Mouse (Mus musculus): ENCODE results near the gene Gpx1. TPM values are rescaled to one million over a fixed set of nuclear protein-coding genes. Genes with fewer than 3 reads are reported as not detected.

Gpx1 gene
- polyA plus RNA-seq, 1 experiment from 2014 or later: 5,943 TPM

DNA sequence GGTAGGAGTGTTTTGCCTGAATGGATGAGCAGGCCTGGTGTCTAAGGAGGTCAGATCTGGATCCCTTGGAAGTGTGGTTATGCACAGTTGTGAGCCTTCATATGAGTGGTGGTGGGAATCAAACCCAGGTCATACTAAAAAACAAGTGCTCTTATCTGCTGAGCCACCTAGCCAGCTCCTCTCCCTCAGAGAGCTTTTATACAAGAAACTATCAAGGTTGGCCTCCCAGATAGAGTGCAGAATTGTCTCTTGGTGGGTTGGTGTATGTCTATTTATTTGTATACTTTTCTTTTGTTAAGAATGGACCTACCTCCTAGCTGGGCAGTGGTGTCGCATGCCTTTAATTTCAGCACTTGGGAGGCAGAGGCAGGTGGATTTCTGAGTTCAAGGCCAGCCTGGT lies 5.1 kb downstream of the Gpx1 start:
- Histone ChIP-seq H3K4me3 (ENCODE audit: low read depth, low read length) (no peak overlapping the region), H3K9me3 (replicated peaks; ENCODE audit: control insufficient read depth, low read length) (no peaks in the 10 kb centered on the region), H3K36me3 (ENCODE audit: control insufficient read depth, insufficient read depth) (peaks cover 13% of the 10 kb centered on the region), H3K4me1 (ENCODE audit: control insufficient read depth, low read depth, low read length) (peaks cover 52% of the 10 kb centered on the region), H3K9ac (ENCODE audit: low read depth, low read length) (peak overlapping the region; percentile 50), H3K27ac (ENCODE audit: low read length) (peak overlapping the region; percentile 100), H3K27me3 (ENCODE audit: control insufficient read depth, insufficient read depth, low read depth, low read length) (no peaks in the 10 kb centered on the region), H3K4me2 (ENCODE audit: low read depth, low read length) (peak overlapping the region; percentile 63)
- 40% methylated on average over 1 of the region's 1 CpGs for WGBS (ENCODE audit: insufficient replicate concordance)
- no peak for ATAC-seq (ENCODE audit: low read depth)

DNA sequence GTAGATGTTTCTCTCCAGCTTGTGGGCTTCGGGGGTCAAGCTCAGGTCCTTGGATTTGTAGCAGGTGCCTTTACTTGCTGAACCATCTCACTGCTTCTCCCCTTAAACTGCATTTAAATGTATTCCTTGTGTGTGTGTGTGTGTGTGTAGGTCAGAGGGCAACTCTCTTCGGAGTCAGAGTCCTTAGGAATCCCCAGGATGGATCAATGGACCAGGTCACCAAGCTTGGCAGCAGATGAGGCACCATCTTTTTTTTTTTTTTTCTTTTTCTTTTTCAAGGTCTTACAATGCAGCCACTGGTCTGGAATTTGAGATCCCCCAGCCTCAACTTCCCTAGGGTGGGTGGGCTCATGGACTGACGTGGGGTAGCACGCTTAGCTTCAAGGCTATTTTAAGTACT lies 5.8 kb downstream of the Gpx1 start:
- Histone ChIP-seq H3K9me3 (replicated peaks; ENCODE audit: control insufficient read depth, low read length) (no peaks in the 10 kb centered on the region), H3K9ac (ENCODE audit: low read depth, low read length) (peak overlapping the region; percentile 50; the same call in 1 of the 2 replicates), H3K4me1 (ENCODE audit: control insufficient read depth, low read depth, low read length) (peaks cover 58% of the 10 kb centered on the region), H3K27me3 (ENCODE audit: control insufficient read depth, insufficient read depth, low read depth, low read length) (no peaks in the 10 kb centered on the region), H3K4me2 (ENCODE audit: low read depth, low read length) (peak overlapping the region; percentile 63), H3K36me3 (ENCODE audit: control insufficient read depth, insufficient read depth) (peaks cover 11% of the 10 kb centered on the region), H3K4me3 (ENCODE audit: low read depth, low read length) (no peak overlapping the region), H3K27ac (ENCODE audit: low read length) (peak overlapping the region; percentile 100)
- WGBS (ENCODE audit: insufficient replicate concordance): 80% methylated on average over 4 of the region's 4 CpGs
- no peak for ATAC-seq (ENCODE audit: low read depth)

DNA sequence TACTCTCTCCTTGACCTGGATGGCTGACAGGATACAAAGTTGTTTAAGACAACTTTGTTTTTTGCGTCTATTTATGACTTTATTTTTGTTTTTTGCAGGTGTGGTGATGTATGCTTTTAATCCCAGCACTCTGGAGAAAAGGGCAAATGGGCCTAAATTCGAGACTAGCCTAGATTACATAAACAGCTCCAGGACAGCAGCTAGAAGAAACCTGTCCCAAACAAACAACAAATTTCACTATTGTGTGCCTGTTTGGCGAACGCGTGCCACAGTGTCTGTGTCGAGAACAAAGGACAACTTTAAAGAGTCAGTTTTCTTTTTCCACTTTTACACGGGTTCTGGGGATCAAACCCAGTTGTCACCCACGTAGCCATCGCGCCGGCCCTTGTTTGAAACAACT lies 8.3 kb downstream of the Gpx1 start:
- no peaks in the 10 kb centered on the region for H3K9me3 ChIP-seq (replicated peaks; ENCODE audit: control insufficient read depth, low read length)
- peak overlapping the region; percentile 71 for H3K4me2 ChIP-seq (ENCODE audit: low read depth, low read length)
- H3K9ac ChIP-seq (ENCODE audit: low read depth, low read length): peak overlapping the region; percentile 88
- H3K4me1 ChIP-seq (ENCODE audit: control insufficient read depth, low read depth, low read length): peaks cover 56% of the 10 kb centered on the region
- WGBS (ENCODE audit: insufficient replicate concordance): 4% methylated on average over 11 of the region's 11 CpGs
- H3K27ac ChIP-seq (ENCODE audit: low read length): peak overlapping the region; percentile 99
- peaks cover 14% of the 10 kb centered on the region for H3K36me3 ChIP-seq (ENCODE audit: control insufficient read depth, insufficient read depth)
- H3K4me3 ChIP-seq (ENCODE audit: low read depth, low read length): peak overlapping the region; percentile 84
- ATAC-seq (ENCODE audit: low read depth): no peak
- no peaks in the 10 kb centered on the region for H3K27me3 ChIP-seq (ENCODE audit: control insufficient read depth, insufficient read depth, low read depth, low read length)

DNA sequence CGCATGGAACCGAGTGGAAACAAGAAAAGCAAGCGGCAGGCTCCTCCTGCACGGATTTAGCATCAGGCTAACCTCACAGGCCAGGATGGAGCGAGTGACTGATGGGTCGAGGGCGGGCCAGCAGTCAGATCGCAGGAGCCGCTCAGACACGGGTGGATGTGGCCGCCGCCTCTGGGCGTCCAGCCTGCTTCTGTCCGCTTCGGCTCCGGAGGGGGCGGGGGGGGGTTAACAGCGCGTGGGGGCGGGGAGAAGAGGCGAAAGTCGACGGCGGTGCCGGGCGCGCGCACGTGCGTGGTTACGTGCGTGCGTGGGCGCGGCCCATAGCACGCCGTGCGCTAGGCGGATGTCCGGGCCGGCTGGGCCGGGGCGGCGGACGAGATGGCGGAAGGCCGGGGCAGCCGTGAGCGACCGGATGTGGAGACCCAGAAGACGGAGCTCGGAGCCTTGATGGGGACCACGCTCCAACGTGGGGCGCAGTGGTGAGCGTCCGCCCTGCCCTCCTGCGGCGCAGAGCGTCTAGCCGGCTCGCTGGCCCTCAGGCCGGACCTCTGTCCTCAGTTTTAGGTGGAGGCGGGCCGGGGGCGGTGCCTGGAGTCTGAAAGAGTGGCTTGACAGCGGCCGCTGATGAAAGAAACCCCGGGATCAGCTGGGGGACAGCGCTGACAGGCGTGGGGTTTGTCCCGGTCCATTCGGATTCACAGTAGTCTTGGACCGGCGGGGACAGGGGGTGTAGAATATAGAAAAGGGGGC lies 9.0 kb downstream of the Gpx1 start, which contains the start of gene Usp4:
Gene Usp4, plus strand, starts transcription at position 314 of the 750 bp plus-strand sequence.
- Histone ChIP-seq H3K9ac (ENCODE audit: low read depth, low read length) (peak within 1 kb of the TSS; percentile 88), H3K4me2 (ENCODE audit: low read depth, low read length) (peak within 1 kb of the TSS; percentile 71), H3K4me3 (ENCODE audit: low read depth, low read length) (peak within 1 kb of the TSS; percentile 84), H3K36me3 (ENCODE audit: control insufficient read depth, insufficient read depth) (peaks cover 21% of the 10 kb centered on the region), H3K27me3 (ENCODE audit: control insufficient read depth, insufficient read depth, low read depth, low read length) (no peaks in the 10 kb centered on the region), H3K4me1 (ENCODE audit: control insufficient read depth, low read depth, low read length) (peaks cover 49% of the 10 kb centered on the region), H3K9me3 (replicated peaks; ENCODE audit: control insufficient read depth, low read length) (no peaks in the 10 kb centered on the region), H3K27ac (ENCODE audit: low read length) (peak within 1 kb of the TSS; percentile 99)
- peak; percentile 91 for ATAC-seq (ENCODE audit: low read depth)
- under 1% methylated on average over 75 of the region's 75 CpGs for WGBS (ENCODE audit: insufficient replicate concordance)

DNA sequence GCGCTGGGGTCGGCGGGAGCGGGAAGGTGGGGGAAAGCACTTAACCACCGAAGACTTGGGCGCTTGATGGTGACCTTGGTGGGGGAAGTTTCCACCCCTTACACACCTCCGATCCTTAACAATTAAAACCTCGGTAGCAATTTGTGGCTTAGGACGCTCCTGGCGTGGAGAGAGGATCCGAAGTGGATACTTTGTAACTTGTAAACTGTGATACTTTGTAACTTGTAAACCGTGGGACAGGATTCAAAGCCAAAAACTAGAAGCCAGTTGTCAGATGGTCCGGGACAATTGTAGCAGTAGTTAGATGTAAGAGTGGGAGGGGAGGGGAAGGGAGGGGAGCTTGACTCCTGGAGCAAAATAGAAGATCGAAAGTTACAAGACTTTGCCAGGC lies 9.6 kb downstream of the Gpx1 start:
- Histone ChIP-seq H3K27me3 (ENCODE audit: control insufficient read depth, insufficient read depth, low read depth, low read length) (no peaks in the 10 kb centered on the region), H3K4me1 (ENCODE audit: control insufficient read depth, low read depth, low read length) (peaks cover 44% of the 10 kb centered on the region), H3K4me2 (ENCODE audit: low read depth, low read length) (peak overlapping the region; percentile 71), H3K27ac (ENCODE audit: low read length) (peak overlapping the region; percentile 99), H3K9ac (ENCODE audit: low read depth, low read length) (peak overlapping the region; percentile 88), H3K36me3 (ENCODE audit: control insufficient read depth, insufficient read depth) (peaks cover 27% of the 10 kb centered on the region), H3K9me3 (replicated peaks; ENCODE audit: control insufficient read depth, low read length) (no peaks in the 10 kb centered on the region), H3K4me3 (ENCODE audit: low read depth, low read length) (peak overlapping the region; percentile 84)
- ATAC-seq (ENCODE audit: low read depth): no peak
- WGBS (ENCODE audit: insufficient replicate concordance): under 1% methylated on average over 14 of the region's 14 CpGs

DNA sequence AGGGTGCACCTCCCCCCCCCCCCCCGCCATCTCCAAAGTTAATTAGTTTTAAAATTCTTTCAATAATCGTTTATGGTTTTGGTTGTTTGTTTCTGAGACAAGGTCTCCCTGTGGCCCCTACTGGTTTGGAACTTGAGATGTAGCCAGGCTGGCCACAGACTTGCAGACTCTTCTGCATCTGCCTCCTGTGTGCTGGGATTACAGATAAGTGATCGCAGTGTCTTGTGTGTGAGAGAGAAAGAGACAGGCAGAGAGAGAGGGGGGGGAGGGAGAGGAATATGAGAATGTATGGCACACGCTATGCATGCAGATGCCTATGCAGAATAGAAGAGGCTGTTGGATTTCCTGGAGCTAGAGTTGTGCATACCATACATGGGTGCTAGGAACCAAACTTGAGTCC lies 11.0 kb downstream of the Gpx1 start:
- Histone ChIP-seq H3K4me2 (ENCODE audit: low read depth, low read length) (peak overlapping the region; percentile 71), H3K27me3 (ENCODE audit: control insufficient read depth, insufficient read depth, low read depth, low read length) (no peaks in the 10 kb centered on the region), H3K9ac (ENCODE audit: low read depth, low read length) (peak overlapping the region; percentile 88; the same call in 1 of the 2 replicates), H3K9me3 (replicated peaks; ENCODE audit: control insufficient read depth, low read length) (no peaks in the 10 kb centered on the region), H3K36me3 (ENCODE audit: control insufficient read depth, insufficient read depth) (peaks cover 39% of the 10 kb centered on the region), H3K4me1 (ENCODE audit: control insufficient read depth, low read depth, low read length) (peaks cover 29% of the 10 kb centered on the region), H3K27ac (ENCODE audit: low read length) (no peak overlapping the region), H3K4me3 (ENCODE audit: low read depth, low read length) (peak overlapping the region; percentile 84; the same call in 1 of the 2 replicates)
- no peak for ATAC-seq (ENCODE audit: low read depth)
- WGBS (ENCODE audit: insufficient replicate concordance): 32% methylated on average over 4 of the region's 4 CpGs

DNA sequence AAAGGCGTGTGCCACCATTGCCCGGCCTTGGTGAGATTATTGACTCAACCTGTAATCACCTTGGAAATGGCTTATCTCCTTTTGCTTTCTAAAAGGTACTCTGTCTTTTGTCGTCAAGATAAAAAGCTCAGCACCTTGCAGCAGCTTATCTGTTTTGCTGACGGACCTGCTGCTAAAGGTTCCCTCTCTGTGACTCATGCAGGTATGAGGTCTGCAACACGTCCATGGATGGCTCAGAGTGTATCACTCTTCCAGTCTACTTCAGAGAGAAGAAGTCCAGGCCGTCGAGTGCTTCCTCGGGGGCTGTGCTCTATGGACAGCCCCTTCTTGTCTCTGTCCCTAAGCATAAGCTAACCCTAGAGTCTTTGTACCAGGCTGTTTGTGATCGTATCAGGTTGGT lies 39.5 kb downstream of the Gpx1 start:
- Histone ChIP-seq H3K36me3 (ENCODE audit: control insufficient read depth, insufficient read depth) (peaks cover 67% of the 10 kb centered on the region), H3K27ac (ENCODE audit: low read length) (no peak overlapping the region), H3K4me3 (ENCODE audit: low read depth, low read length) (no peak overlapping the region), H3K9me3 (replicated peaks; ENCODE audit: control insufficient read depth, low read length) (no peaks in the 10 kb centered on the region), H3K4me1 (ENCODE audit: control insufficient read depth, low read depth, low read length) (no peaks in the 10 kb centered on the region), H3K9ac (ENCODE audit: low read depth, low read length) (no peak overlapping the region), H3K4me2 (ENCODE audit: low read depth, low read length) (no peak overlapping the region), H3K27me3 (ENCODE audit: control insufficient read depth, insufficient read depth, low read depth, low read length) (no peaks in the 10 kb centered on the region)
- WGBS (ENCODE audit: insufficient replicate concordance): 77% methylated on average over 9 of the region's 9 CpGs
- no peak for ATAC-seq (ENCODE audit: low read depth)

DNA sequence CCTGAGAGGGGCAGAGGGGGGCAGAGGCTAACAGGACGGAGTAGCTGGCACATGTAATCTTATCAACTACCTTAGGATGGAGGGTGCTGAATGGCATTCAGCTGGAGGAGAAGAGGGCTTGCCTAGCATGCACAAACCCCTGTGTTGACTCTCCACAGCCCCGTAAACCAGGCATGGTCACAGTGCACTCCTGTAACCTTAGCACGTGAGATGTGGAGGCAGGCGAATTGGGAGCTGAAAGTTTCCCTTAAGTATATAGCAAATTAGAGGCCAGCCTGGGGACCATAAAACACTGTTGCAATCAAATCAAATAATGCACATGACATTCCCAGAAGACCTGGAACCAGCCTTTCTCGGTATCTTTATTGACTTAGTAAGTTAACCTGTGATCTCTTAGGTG lies 40.0 kb downstream of the Gpx1 start:
- no peak overlapping the region for H3K9ac ChIP-seq (ENCODE audit: low read depth, low read length)
- H3K27me3 ChIP-seq (ENCODE audit: control insufficient read depth, insufficient read depth, low read depth, low read length): no peaks in the 10 kb centered on the region
- no peak overlapping the region for H3K27ac ChIP-seq (ENCODE audit: low read length)
- H3K9me3 ChIP-seq (replicated peaks; ENCODE audit: control insufficient read depth, low read length): no peaks in the 10 kb centered on the region
- H3K36me3 ChIP-seq (ENCODE audit: control insufficient read depth, insufficient read depth): peaks cover 67% of the 10 kb centered on the region
- H3K4me1 ChIP-seq (ENCODE audit: control insufficient read depth, low read depth, low read length): no peaks in the 10 kb centered on the region
- 87% methylated on average over 5 of the region's 5 CpGs for WGBS (ENCODE audit: insufficient replicate concordance)
- no peak overlapping the region for H3K4me3 ChIP-seq (ENCODE audit: low read depth, low read length)
- no peak overlapping the region for H3K4me2 ChIP-seq (ENCODE audit: low read depth, low read length)
- ATAC-seq (ENCODE audit: low read depth): no peak

DNA sequence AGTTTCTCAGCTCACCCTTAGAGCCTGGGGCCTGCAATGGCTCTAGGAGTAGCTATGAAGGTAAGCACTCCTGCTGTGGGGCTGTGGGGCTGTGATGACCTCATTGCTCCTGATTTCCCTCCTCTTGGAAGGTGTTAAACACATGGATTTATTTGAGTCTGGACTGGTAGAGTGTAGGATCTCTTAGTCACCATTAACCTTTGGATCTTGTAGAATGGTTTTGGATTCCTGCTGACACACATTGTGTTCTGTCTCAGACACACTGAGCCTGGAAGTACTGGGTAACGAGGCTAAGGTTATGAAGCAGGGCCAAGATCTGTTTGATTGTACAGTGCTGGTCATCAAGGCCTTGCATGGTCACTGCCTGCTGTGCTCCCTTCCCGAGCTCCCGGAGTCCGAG lies 40.6 kb downstream of the Gpx1 start:
- 85% methylated on average over 4 of the region's 4 CpGs for WGBS (ENCODE audit: insufficient replicate concordance)
- no peak overlapping the region for H3K27ac ChIP-seq (ENCODE audit: low read length)
- H3K4me3 ChIP-seq (ENCODE audit: low read depth, low read length): no peak overlapping the region
- H3K27me3 ChIP-seq (ENCODE audit: control insufficient read depth, insufficient read depth, low read depth, low read length): no peaks in the 10 kb centered on the region
- no peaks in the 10 kb centered on the region for H3K9me3 ChIP-seq (replicated peaks; ENCODE audit: control insufficient read depth, low read length)
- no peak for ATAC-seq (ENCODE audit: low read depth)
- H3K4me1 ChIP-seq (ENCODE audit: control insufficient read depth, low read depth, low read length): no peaks in the 10 kb centered on the region
- no peak overlapping the region for H3K9ac ChIP-seq (ENCODE audit: low read depth, low read length)
- H3K4me2 ChIP-seq (ENCODE audit: low read depth, low read length): no peak overlapping the region
- H3K36me3 ChIP-seq (ENCODE audit: control insufficient read depth, insufficient read depth): peaks cover 67% of the 10 kb centered on the region

Data from liver, embryonic 16.5 days (tissue).